Mouse (Mus musculus): ENCODE results near the gene Kcnk2. TPM values are rescaled to one million over a fixed set of nuclear protein-coding genes. Genes with fewer than 3 reads are reported as not detected.

The Kcnk2 gene
- polyA plus RNA-seq, 1 experiment from 2014 or later, result 0.06 TPM

GRCm38 (mm10) chr1:189208605-189209004 is 193.5 kb downstream of the Kcnk2 start:
- ATAC-seq, result no peak

GRCm38 (mm10) chr1:189195758-189196157 is 206.3 kb downstream of the Kcnk2 start:
- Histone ChIP-seq H3K4me1 (no peaks in the 10 kb centered on the region), H3K27ac (no peak overlapping the region), H3K4me3 (no peak overlapping the region), H3K9me3 (replicated peaks) (no peaks in the 10 kb centered on the region; the same call in 1 of the 2 replicates), H3K9ac (no peak overlapping the region), H3K4me2 (no peak overlapping the region), H3K27me3 (replicated peaks) (no peaks in the 10 kb centered on the region), H3K36me3 (no peaks in the 10 kb centered on the region)
- WGBS (ENCODE audit: insufficient replicate concordance), result 59% methylated on average over 4 of the region's 4 CpGs
- no peak for ATAC-seq

More at GRCm38 (mm10) chr1:189208605-189209004, 193.5 kb downstream of the Kcnk2 start:
- Histone ChIP-seq H3K4me3 (no peak overlapping the region), H3K36me3 (no peaks in the 10 kb centered on the region), H3K9me3 (replicated peaks) (no peaks in the 10 kb centered on the region), H3K27ac (no peak overlapping the region), H3K4me2 (no peak overlapping the region), H3K9ac (no peak overlapping the region), H3K27me3 (replicated peaks) (no peaks in the 10 kb centered on the region), H3K4me1 (no peaks in the 10 kb centered on the region)
- 72% methylated on average over 9 of the region's 9 CpGs for WGBS (ENCODE audit: insufficient replicate concordance)

GRCm38 (mm10) chr1:189187737-189188390 is 214.2 kb downstream of the Kcnk2 start:
- no peak overlapping the region for H3K27ac ChIP-seq
- WGBS (ENCODE audit: insufficient replicate concordance), result 66% methylated on average over 12 of the region's 12 CpGs

GRCm38 (mm10) chr1:189185206-189185750 is 216.8 kb downstream of the Kcnk2 start:
- no peak overlapping the region for H3K4me3 ChIP-seq
- H3K27me3 ChIP-seq (replicated peaks), result no peaks in the 10 kb centered on the region
- H3K4me2 ChIP-seq, result no peak overlapping the region
- no peaks in the 10 kb centered on the region for H3K36me3 ChIP-seq
- H3K9me3 ChIP-seq (replicated peaks), result no peaks in the 10 kb centered on the region
- H3K4me1 ChIP-seq, result no peaks in the 10 kb centered on the region
- H3K27ac ChIP-seq, result no peak overlapping the region
- no peak for ATAC-seq
- WGBS (ENCODE audit: insufficient replicate concordance), result 52% methylated on average over 7 of the region's 7 CpGs
- no peak overlapping the region for H3K9ac ChIP-seq

More at GRCm38 (mm10) chr1:189187737-189188390, 214.2 kb downstream of the Kcnk2 start:
- no peak for ATAC-seq
- Histone ChIP-seq H3K4me1 (no peaks in the 10 kb centered on the region), H3K27me3 (replicated peaks) (no peaks in the 10 kb centered on the region), H3K9ac (no peak overlapping the region), H3K36me3 (no peaks in the 10 kb centered on the region), H3K4me2 (no peak overlapping the region), H3K4me3 (no peak overlapping the region), H3K9me3 (replicated peaks) (no peaks in the 10 kb centered on the region; the same call in 1 of the 2 replicates)

- Histone ChIP-seq H3K4me3 (no peak overlapping the region), H3K36me3 (no peaks in the 10 kb centered on the region), H3K9me3 (replicated peaks) (no peaks in the 10 kb centered on the region), H3K4me2 (no peak overlapping the region), H3K9ac (no peak overlapping the region), H3K4me1 (no peaks in the 10 kb centered on the region), H3K27me3 (replicated peaks) (no peaks in the 10 kb centered on the region), H3K27ac (no peak overlapping the region)
- no peak for ATAC-seq
- 70% methylated on average over 1 of the region's 1 CpGs for WGBS (ENCODE audit: insufficient replicate concordance)
These were observed 224.3 kb downstream of the Kcnk2 start for GRCm38 (mm10) chr1:189177746-189178145.

GRCm38 (mm10) chr1:189173479-189173878 is 228.6 kb downstream of the Kcnk2 start:
- no peak overlapping the region for H3K9ac ChIP-seq
- H3K27ac ChIP-seq, result no peak overlapping the region
- whole genome bisulfite sequencing (ENCODE audit: insufficient replicate concordance), result 63% methylated on average over 8 of the region's 8 CpGs

GRCm38 (mm10) chr1:189171138-189171537 is 230.9 kb downstream of the Kcnk2 start:
- H3K27ac ChIP-seq, result no peak overlapping the region
- H3K4me1 ChIP-seq, result no peaks in the 10 kb centered on the region
- 43% methylated on average over 4 of the region's 4 CpGs for WGBS (ENCODE audit: insufficient replicate concordance)
- H3K4me2 ChIP-seq, result no peak overlapping the region
- no peaks in the 10 kb centered on the region for H3K27me3 ChIP-seq (replicated peaks)
- no peaks in the 10 kb centered on the region for H3K9me3 ChIP-seq (replicated peaks)
- no peak for ATAC-seq
- H3K4me3 ChIP-seq, result no peak overlapping the region
- H3K36me3 ChIP-seq, result no peaks in the 10 kb centered on the region
- no peak overlapping the region for H3K9ac ChIP-seq

More at GRCm38 (mm10) chr1:189173479-189173878, 228.6 kb downstream of the Kcnk2 start:
- H3K4me2 ChIP-seq, result no peak overlapping the region
- H3K36me3 ChIP-seq, result no peaks in the 10 kb centered on the region
- no peaks in the 10 kb centered on the region for H3K4me1 ChIP-seq
- ATAC-seq, result no peak
- H3K4me3 ChIP-seq, result no peak overlapping the region
- no peaks in the 10 kb centered on the region for H3K27me3 ChIP-seq (replicated peaks)
- no peaks in the 10 kb centered on the region for H3K9me3 ChIP-seq (replicated peaks)

GRCm38 (mm10) chr1:189165756-189166155 is 236.3 kb downstream of the Kcnk2 start:
- no peak for ATAC-seq
- Histone ChIP-seq H3K4me3 (no peak overlapping the region), H3K27me3 (replicated peaks) (no peaks in the 10 kb centered on the region), H3K36me3 (no peaks in the 10 kb centered on the region), H3K9ac (no peak overlapping the region), H3K9me3 (replicated peaks) (no peaks in the 10 kb centered on the region), H3K27ac (no peak overlapping the region), H3K4me1 (no peaks in the 10 kb centered on the region), H3K4me2 (no peak overlapping the region)
- 75% methylated on average over 6 of the region's 6 CpGs for WGBS (ENCODE audit: insufficient replicate concordance)

GRCm38 (mm10) chr1:189165141-189165540 is 236.9 kb downstream of the Kcnk2 start:
- Histone ChIP-seq H3K9ac (no peak overlapping the region), H3K27ac (no peak overlapping the region), H3K27me3 (replicated peaks) (no peaks in the 10 kb centered on the region), H3K4me3 (no peak overlapping the region), H3K9me3 (replicated peaks) (no peaks in the 10 kb centered on the region), H3K4me1 (no peaks in the 10 kb centered on the region), H3K4me2 (no peak overlapping the region), H3K36me3 (no peaks in the 10 kb centered on the region)
- ATAC-seq, result no peak
- WGBS (ENCODE audit: insufficient replicate concordance), result 59% methylated on average over 6 of the region's 6 CpGs

- Histone ChIP-seq H3K9me3 (replicated peaks) (no peaks in the 10 kb centered on the region), H3K27ac (no peak overlapping the region), H3K27me3 (replicated peaks) (no peaks in the 10 kb centered on the region), H3K4me1 (no peaks in the 10 kb centered on the region), H3K4me3 (no peak overlapping the region), H3K9ac (no peak overlapping the region), H3K36me3 (no peaks in the 10 kb centered on the region), H3K4me2 (no peak overlapping the region)
- ATAC-seq, result no peak
- WGBS (ENCODE audit: insufficient replicate concordance), result 69% methylated on average over 4 of the region's 4 CpGs
These were observed 237.4 kb downstream of the Kcnk2 start for GRCm38 (mm10) chr1:189164721-189165120.

- no peak overlapping the region for H3K9ac ChIP-seq
- no peak overlapping the region for H3K4me3 ChIP-seq
- no peak for ATAC-seq
- no peaks in the 10 kb centered on the region for H3K27me3 ChIP-seq (replicated peaks)
- 84% methylated on average over 2 of the region's 2 CpGs for WGBS (ENCODE audit: insufficient replicate concordance)
- H3K36me3 ChIP-seq, result no peaks in the 10 kb centered on the region
- H3K27ac ChIP-seq, result no peak overlapping the region
- H3K9me3 ChIP-seq (replicated peaks), result no peaks in the 10 kb centered on the region
- H3K4me2 ChIP-seq, result no peak overlapping the region
- no peaks in the 10 kb centered on the region for H3K4me1 ChIP-seq
These were observed 237.8 kb downstream of the Kcnk2 start for GRCm38 (mm10) chr1:189164241-189164640.

Measured in liver, embryonic 12.5 days (tissue).